Mouse (Mus musculus): ENCODE results near the gene Tmem30c.
A peak's percentile ranks its signal among the peaks of the same experiment; 100 is the strongest.
"Not testable (repeated sequence)": the region's sequence is repeated elsewhere in the genome, so short reads cannot be mapped to it uniquely, and the experiment has no call there.

Gene Tmem30c

GRCm38 (mm10) chr16:57231937-57232310 lies 60.7 kb downstream of the Tmem30c start:
- not testable (repeated sequence) for DNase-seq (ENCODE audit: low spot score in 2 of 2)

- peak; percentile 90 to 96 for DNase-seq (ENCODE audit: low spot score in 2 of 2)
These were observed 61.4 kb downstream of the Tmem30c start, which contains the start of gene Tbc1d23 for GRCm38 (mm10) chr16:57231089-57231936. Gene Tbc1d23, minus strand, starts transcription at chr16:57231504.

- no peak for DNase-seq (ENCODE audit: low spot score in 2 of 2)
These were observed 66.2 kb downstream of the Tmem30c start for GRCm38 (mm10) chr16:57226444-57226843.

GRCm38 (mm10) chr16:57220361-57220760 lies 72.3 kb downstream of the Tmem30c start:
- DNase-seq (ENCODE audit: low spot score in 2 of 2) = no peak

Data from urinary bladder, postnatal 36 days (tissue).